In the genomic region with DNA sequence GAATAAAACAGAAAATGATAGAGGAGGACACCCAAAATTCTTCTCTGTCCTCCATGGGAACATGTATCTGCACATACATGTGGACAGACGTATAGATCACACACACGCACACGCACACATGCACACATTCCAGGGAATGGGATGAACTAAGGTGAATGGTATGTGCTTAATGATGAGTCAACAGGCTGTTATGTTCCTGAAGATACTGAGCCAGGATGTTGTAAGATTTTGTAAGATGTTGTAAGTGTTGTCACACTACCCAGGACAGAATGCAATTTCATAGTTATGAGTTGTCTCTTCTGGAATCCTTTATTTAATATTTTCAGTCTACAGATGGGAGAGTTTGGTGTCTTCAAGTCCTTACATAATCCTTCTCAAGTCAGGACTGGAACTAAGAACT, we compare ENCODE assay signal across 22 mouse cellular contexts.
"Had no signal": no experiment of that assay in that cellular context is flagged by ENCODE, and none has a peak within 500 bp of the region (broad histone marks: within the 10 kb centered on the region; RNA-seq: fewer than 3 reads in every experiment).

No protein-coding gene starts in this region.

- DNase-seq: kidney, adult 11 months; kidney, adult 8-10 months; kidney, postnatal 10 days; kidney, postnatal 36 days; layer of hippocampus, postnatal 36 days; liver; lung, adult 18-20 months; right cerebral cortex, adult 18-20 months; right cerebral cortex, postnatal 14 days; right cerebral cortex, postnatal 4 days; thymus, postnatal 25 days had no signal

- H3K36me3 ChIP-seq: kidney, embryonic 15.5 days; limb, embryonic 10.5 days; limb, embryonic 13.5 days; liver, embryonic 12.5 days; liver, embryonic 15.5 days; midbrain, embryonic 12.5 days; midbrain, embryonic 15.5 days; neural tube, embryonic 13.5 days; stomach, embryonic 15.5 days had no signal

- H3K27me3 ChIP-seq: kidney, embryonic 15.5 days; limb, embryonic 13.5 days; liver, embryonic 12.5 days; liver, embryonic 15.5 days; midbrain, embryonic 12.5 days; midbrain, embryonic 15.5 days; neural tube, embryonic 13.5 days; stomach, embryonic 15.5 days had no signal

- H3K27ac ChIP-seq: kidney, embryonic 15.5 days; left cerebral cortex, adult 2 months; limb, embryonic 10.5 days; limb, embryonic 13.5 days; liver, embryonic 12.5 days; liver, embryonic 15.5 days; macrophage; midbrain, embryonic 12.5 days; midbrain, embryonic 15.5 days; neural tube, embryonic 13.5 days; stomach, embryonic 15.5 days had no signal

- H3K4me3 ChIP-seq: kidney, embryonic 15.5 days; left cerebral cortex, adult 2 months; limb, embryonic 10.5 days; limb, embryonic 13.5 days; liver, embryonic 12.5 days; liver, embryonic 15.5 days; midbrain, embryonic 12.5 days; midbrain, embryonic 15.5 days; neural tube, embryonic 13.5 days; stomach, embryonic 15.5 days had no signal

- H3K4me1 ChIP-seq: kidney, embryonic 15.5 days; limb, embryonic 13.5 days; liver, embryonic 12.5 days; liver, embryonic 15.5 days; midbrain, embryonic 12.5 days; midbrain, embryonic 15.5 days; neural tube, embryonic 13.5 days; stomach, embryonic 15.5 days had no signal

- H3K4me2 ChIP-seq: kidney, embryonic 15.5 days; limb, embryonic 13.5 days; liver, embryonic 12.5 days; liver, embryonic 15.5 days; midbrain, embryonic 12.5 days; midbrain, embryonic 15.5 days; neural tube, embryonic 13.5 days; stomach, embryonic 15.5 days had no signal
